Mouse (Mus musculus) heart, postnatal 0 days (tissue): ENCODE results near the gene Nos3.

ENCODE experiments used
- CTCF ChIP-seq: IDR thresholded peaks from 2 replicates; pipeline ENCODE4 v1.5.1; 2016; ENCODE audit warnings: antibody characterized with exemption, control low read depth, low read depth
- EP300 ChIP-seq: IDR thresholded peaks from 2 replicates; pipeline ENCODE4 v1.6.1; 2016; ENCODE audit warnings: antibody characterized with exemption, low read depth

- TF ChIP-seq CTCF (no peak), EP300 (no peak)
Observed at GRCm38 (mm10) chr5:24334749-24335148, 29.9 kb upstream of the Nos3 start.
